Mouse (Mus musculus): Measurements from ENCODE around the gene Cd320.

DNA sequence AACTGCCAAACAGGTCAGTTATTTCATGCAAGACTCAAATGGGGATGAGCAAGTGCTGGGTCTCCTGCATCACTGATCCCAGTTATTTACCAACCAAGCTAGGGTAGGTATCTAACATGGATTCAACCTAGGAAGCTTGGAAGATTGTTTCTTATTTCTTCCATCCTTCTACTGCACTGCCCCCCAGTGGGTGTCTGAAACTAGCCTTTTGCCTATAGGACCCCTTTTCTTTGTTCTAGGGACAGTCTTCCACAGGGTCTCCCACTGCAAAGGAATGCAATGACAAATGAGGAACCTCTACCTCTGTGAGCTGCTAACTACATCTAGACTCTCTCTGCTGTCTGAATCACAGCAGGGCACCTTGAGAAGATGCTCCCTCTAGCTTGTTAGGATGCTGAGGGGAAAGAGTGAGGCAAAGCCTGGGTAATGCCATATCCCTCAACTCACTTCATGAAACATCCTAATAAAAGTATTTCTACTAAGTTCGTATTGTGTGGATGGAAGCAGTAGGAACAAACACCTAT is 20.4 kb upstream of the Cd320 start:
- TF ChIP-seq CTCF (IDR thresholded peaks at IDR 0.05; ENCODE audit: borderline replicate concordance, insufficient read depth, low read depth, low read length) = no peak
- TF ChIP-seq POLR2A (IDR thresholded peaks at IDR 0.05; ENCODE audit: borderline replicate concordance, insufficient read depth, low read length) = no peak

All from cerebellum, adult 2 months (tissue).